Mouse (Mus musculus) small intestine, adult 2 months (tissue): ENCODE data around the gene Adarb1.

Experiments
- CTCF ChIP-seq: fragments of 200-500 bp; IDR thresholded peaks from 2 replicates; pipeline ENCODE4 v1.5.1; 2012; ENCODE audit warnings: low read depth, mild to moderate bottlenecking, control low read depth, inconsistent platforms, low read length, moderate library complexity, mixed read lengths; ENCODE audit not compliant: insufficient replicate concordance, insufficient read length; ENCODE audit errors: extremely low read depth
- POLR2A ChIP-seq: fragments of 200-500 bp; IDR thresholded peaks from 2 replicates; pipeline ENCODE4 v1.6.1; 2012; ENCODE audit warnings: low read depth, mild to moderate bottlenecking, control low read depth, inconsistent platforms, low read length, moderate library complexity

DNA sequence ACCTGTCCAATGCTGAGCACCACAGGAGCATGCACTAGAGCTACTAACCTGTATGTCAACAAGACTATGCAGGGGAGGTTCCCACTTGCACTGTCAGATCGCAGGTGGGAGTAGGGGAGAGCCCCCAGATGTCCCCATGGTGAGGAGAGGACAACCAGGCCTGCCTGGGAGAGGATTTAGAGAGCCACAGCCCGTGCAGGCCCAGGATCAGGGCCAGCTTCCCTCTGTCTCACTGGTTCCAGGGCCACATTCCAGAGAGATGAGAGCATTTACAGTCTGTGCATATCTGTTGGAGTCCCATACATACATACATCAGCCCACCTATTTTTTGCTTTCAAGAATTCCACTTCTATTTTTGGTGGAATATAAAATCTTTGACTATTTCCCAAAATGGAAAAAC is 9.5 kb upstream of the Adarb1 start:
- no peak for TF ChIP-seq POLR2A
- TF ChIP-seq CTCF: no peak
